Mouse (Mus musculus) cerebellum, postnatal 10 days (tissue): ENCODE measurements around the gene Wdr90.

ENCODE experiments used
- DNase-seq, 2 experiments: peaks; one replicate each; pipeline ENCODE4 v3.0.0; 2021; ENCODE audit warnings: mixed read lengths in 2 of 2

The Wdr90 gene

DNA sequence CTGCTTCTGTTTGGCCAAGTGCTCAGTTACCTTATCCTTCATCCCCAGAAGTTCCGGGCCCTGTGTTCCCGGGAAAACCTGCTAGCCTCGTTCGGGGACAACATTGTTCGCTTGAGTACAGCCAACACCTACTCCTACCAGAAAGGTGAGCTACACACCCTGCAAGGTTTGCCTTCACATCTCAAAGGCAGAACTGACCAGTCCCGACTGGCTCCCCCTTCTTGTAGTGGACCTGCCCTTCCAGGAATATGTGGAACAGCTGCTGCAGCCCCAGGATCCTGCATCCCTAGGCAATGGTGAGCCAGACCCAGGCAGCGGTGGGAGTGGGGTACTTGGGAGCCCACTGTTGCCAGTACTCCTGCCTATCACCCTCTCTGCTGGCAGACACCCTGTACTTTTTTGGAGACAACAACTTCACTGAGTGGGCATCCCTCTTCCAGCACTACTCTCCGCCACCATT lies 31.7 kb downstream of the Wdr90 start:
- peak in 1 of 2 experiments; percentile 34 for DNase-seq

DNA sequence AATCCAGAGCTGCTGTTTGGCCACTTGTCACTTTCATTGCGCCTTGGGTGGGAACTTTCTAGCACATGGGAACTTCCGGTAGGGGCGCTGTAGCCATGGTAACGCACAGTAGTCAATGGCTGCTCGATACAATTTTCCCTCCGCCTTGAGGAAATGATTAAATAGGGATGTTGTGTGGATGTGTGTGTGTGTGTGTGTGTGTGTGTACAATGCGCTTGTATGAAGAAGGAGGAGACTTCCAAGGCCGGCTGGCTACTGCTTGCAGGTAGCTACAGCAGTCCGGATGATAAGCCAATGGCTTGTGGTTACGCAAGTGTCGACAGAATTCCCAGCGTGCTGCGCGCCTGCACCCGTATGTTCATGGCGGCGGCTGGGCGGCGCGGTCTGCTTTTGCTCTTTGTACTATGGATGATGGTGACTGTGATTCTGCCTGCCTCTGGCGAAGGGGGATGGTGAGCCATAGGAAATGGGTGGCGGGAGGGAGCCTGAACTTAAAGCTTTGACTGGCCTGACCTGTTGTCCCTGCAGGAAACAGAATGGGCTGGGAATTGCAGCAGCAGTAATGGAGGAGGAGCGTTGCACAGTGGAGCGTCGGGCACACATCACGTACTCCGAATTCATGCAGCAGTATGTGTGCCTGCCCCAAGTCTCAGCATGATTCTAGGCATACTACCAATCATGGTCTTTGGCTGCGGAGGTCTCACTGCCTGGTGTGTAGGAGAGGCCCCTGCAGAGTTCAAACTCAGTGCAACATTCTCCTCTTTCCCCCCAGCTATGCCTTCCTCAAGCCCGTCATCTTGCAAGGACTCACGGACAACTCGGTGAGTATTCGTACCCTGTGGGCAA lies 32.4 kb downstream of the Wdr90 start, which contains the start of gene Jmjd8:
TSS of gene Jmjd8 (plus strand) at position 156 of the 846 bp plus-strand sequence.
- DNase-seq = peak; percentile 88

- DNase-seq = peak in 1 of 2 experiments; percentile 22
These were observed 33.1 kb downstream of the Wdr90 start for GRCm38 (mm10) chr17:25828223-25828594.

GRCm38 (mm10) chr17:25827546-25828222 lies 33.6 kb downstream of the Wdr90 start:
- peak in 1 of 2 experiments; percentile 31 for DNase-seq

DNA sequence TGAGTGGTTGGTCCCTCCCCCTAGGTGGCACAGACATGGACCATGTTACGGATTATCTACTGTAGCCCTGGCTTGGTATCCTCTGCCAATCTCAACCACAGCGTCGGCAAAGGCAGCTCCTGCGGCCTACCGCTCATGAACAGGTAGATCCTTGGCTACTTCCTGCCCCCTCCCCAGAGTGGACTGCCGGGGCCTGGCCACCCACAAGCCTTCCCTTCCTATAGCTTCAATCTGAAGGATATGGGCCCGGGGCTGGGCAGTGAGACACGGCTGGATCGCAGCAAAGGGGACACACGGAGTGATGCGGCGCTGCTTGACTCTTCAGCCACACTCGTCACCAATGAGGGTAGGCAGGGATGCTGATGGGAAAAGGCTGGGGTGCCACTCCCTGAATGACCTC lies 34.3 kb downstream of the Wdr90 start:
- DNase-seq = no peak

- no peak for DNase-seq
These were observed 35.2 kb downstream of the Wdr90 start for GRCm38 (mm10) chr17:25825984-25826570.

GRCm38 (mm10) chr17:25825311-25825710 lies 36.0 kb downstream of the Wdr90 start:
- DNase-seq = no peak

DNA sequence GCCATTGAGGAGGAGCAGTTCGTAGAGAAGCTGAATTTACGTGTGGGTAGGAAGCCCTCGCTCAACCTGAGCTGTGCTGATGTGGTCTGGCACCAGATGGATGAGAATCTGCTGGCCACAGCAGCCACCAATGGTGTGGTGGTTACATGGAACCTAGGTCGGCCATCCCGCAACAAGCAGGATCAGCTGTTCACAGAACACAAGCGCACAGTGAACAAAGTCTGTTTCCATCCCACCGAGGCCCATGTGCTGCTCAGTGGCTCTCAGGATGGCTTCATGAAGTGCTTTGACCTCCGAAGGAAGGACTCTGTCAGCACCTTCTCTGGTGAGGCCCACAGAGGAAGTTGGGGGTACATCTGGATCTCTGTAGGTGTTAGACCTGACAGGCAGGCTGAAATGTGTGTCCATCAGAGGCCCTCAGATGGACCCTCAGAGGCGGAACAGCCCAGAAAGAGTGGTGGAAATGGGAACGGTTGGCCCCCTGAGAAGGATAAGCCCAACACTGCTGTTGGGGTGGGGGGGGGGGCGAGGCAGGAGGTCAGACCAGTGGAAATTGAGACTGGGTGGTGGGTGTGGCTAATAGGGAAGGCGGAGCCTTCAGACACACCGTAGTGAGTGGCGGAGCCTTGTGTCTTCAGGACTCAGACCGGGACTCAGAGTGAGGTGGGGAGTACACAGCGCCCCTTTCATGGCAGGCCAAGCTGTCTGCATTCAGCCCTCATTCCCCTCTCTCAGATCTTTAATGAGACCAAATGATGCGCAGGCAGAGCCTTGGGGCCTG lies 36.7 kb downstream of the Wdr90 start:
- no peak for DNase-seq

DNA sequence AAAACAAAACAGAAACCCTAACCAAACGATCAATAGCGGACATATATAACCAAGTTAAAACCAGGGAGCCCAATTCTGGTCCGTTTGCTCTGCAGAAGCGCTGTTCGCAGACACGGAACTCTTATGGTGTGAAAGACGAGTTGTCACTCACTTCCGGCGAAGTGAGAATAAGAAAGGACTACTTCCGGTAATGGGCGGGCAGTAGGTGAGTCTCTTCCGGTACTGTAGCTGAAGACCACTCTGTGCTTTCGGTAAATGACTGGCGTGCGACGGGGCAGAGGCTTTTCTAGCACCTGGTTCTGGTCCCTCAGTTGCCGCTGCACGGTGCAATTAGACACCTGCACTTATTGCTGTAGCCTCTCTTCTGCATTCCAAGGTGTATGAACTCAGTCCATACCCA lies 37.8 kb downstream of the Wdr90 start, which contains the start of gene Wdr24:
TSS of gene Wdr24 (plus strand) at position 176 of the 400 bp plus-strand sequence.
- DNase-seq = peak; percentile 86

DNA sequence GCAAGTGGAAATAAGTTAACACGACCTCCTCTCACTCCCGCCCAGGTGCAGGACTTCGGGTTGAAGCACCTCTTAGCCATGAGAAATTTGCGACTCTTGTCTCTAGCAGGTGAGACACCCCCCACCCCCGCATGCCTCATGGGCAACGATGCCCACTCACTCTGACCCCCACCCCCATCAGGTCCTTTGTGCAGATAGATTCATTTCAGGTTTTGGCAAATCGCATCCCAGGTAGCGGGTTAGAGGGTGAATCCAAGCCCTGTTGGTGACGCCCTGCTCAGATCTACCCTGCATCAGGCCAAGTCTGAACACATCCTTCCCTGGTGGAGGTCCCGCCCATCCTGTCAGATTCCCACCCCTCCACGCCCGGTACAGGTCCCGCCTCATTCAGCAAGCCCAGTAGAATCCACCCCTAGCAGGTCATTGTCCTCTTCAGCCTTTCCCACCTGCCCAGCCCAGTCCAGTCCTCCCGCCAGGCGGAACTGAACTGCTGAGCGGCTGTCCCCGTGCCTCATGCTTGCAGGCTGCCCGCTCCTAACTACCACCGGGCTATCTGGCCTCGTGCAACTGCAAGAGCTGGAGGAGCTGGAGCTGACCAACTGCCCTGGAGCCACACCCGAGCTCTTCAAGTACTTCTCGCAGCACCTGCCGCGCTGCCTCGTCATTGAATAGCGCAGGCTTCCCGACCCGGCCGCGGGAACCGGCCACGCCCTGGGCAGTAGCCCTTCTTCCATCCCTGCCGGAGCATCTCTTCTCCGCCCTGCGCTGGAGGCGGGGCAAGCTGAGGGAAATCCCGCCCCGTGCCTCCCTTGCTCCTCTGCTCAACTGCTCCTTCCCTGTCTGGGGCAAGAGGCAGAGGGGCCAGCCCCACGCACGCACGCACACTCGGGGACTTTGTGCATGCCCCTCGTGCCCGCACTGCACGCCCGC lies 42.2 kb downstream of the Wdr90 start:
- DNase-seq = no peak

DNA sequence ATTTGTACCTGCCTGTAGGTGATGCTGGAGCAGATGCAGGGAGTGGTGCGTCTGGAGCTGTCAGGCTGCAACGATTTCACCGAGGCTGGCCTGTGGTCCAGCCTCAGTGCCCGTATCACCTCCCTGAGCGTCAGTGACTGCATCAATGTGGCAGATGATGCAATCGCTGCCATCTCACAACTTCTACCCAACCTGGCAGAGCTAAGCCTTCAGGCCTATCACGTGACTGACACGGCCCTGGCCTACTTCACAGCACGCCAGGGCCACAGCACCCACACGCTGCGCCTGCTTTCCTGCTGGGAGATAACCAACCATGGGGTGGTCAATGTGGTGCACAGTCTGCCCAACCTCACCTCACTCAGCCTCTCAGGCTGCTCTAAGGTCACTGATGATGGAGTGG lies 43.6 kb downstream of the Wdr90 start:
- DNase-seq = no peak

- DNase-seq = peak; percentile 72 to 73
These were observed 47.8 kb downstream of the Wdr90 start for GRCm38 (mm10) chr17:25813471-25813870.

DNA sequence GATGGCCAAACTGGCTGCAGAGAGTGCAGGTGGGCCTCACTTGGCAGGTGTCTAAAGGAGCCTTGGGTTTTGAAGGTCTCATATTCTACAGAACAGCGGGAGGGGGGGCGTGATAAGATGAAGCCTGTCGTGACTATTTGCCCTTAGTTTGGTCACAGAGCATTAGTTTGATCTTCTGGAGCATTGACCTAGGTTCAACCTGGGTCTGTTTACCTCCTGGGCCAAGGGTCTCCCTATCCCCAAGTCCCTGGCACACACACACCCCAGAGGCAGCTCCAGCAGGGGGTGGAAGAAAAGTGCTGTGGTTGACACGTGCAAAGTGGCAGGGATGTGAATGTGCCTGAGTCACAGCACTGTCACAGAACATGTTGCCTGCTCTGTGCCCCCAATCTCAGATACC lies 50.4 kb downstream of the Wdr90 start:
- peak in 1 of 2 experiments; percentile 24 for DNase-seq

DNA sequence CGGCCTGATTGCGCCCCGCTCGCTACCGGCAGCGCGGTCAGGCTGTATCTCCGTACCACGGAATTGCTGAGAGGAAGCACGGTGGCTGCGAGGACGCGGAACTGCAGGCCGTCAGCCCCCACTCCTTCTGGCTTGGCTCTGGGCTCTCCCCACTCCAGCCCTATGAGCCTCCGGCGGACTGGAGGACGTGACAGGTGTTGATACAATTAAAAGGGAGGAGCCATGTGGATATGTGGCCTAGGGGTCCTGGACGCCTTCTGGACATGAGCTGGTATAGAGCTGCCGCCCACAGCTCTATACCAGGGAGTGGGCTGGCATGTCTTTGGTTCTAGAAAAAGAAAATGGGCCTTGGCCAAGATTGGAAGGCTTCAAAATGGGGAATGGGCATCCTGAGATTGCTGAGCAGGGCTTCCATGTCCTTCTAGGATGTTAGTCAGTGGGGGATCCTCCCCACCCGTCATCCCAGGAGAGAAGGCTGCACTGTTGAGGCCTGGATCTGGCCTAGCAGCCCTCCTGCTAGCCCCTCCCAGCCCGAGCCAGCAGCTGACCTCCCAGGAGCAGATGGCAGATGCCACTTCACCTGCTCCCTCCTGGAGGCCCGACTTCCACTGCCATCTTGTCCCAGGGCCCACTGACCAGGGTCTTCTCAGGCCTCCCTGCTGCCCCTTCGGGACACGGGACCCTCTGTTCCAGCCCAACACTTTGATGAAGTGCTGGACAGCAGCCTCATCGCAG lies 51.5 kb downstream of the Wdr90 start:
- peak; percentile 82 to 84 for DNase-seq

GRCm38 (mm10) chr17:25808789-25809605 lies 52.3 kb downstream of the Wdr90 start, which contains the start of gene Fbxl16:
Gene Fbxl16 (plus strand): TSS chr17:25809085.
- peak; percentile 96 to 97 for DNase-seq

GRCm38 (mm10) chr17:25808028-25808427 lies 53.3 kb downstream of the Wdr90 start:
- peak in 1 of 2 experiments; percentile 26 for DNase-seq

DNA sequence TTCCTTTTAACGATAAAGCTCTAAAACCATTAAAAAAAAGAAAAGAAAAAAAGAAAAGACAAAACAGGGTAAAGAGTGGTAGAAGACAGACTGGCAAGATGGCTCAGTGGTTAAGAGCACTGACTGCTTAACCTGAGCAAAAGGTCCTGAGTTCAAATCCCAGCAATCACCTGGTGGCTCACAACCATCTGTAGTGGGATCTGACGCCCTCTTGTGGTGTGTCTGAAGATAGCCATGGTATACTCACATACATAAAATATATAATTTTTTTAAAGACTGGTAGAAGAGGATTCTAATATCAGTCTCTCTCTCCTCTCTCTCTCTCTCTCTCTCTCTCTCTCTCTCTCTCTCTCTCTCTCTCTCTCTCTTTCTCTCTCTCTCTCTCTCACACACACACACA lies 53.8 kb downstream of the Wdr90 start:
- peak in 1 of 2 experiments; percentile 38 for DNase-seq

GRCm38 (mm10) chr17:25806507-25806906 lies 54.8 kb downstream of the Wdr90 start:
- no peak for DNase-seq

GRCm38 (mm10) chr17:25802825-25803517 lies 58.3 kb downstream of the Wdr90 start:
- DNase-seq = peak; percentile 80 to 81
